Mouse (Mus musculus): ENCODE measurements around the gene Rad54l.

DNA sequence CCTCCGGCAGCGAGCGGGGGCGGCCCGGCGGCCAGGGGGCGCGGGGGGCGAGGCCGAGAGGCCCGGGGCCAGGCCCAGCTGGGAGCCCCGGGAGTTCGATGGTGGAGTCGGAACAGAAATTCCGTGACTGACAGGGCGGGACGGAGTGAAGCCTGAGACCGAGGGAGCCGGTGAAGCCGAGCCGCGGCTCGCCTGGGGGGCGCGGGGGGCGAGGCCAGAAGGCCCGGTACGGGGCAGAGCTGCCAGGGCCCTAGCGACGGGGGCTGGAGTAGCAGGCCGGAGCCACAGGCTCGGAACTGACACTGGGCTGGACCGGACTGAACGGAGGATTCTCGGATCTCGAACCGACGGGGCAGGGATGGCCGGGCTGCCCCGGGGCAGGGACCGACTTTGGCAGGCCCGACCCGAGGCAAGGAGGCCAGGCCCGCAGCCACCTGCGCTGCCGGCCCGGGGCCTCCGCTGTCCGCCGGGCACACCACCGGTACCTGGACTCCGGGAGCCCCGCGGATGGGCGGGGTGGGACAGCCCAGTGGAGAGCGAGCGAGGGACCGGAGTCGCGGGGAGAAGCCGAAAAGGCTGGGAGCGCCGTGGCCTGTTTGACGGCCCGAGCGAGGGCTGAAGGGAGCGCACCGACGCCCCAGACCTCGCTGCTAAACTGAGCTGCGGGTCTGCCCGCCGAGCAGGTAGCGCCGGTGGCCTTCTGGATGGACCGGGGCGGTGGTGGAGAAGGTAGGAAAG is 47.7 kb downstream of the Rad54l start:
- no peak for TF ChIP-seq ZNF384 (IDR thresholded peaks at IDR 0.05; ENCODE audit: low read depth, low read length)
- TF ChIP-seq ZC3H11A (IDR thresholded peaks at IDR 0.05; ENCODE audit: low read depth, low read length) = no peak
- no peak; a peak in 1 of 4 replicates for TF ChIP-seq EP300 (IDR thresholded peaks at IDR 0.05; ENCODE audit: low read depth in 1 of 2, low read length in 2 of 2)
- TF ChIP-seq CTCF (IDR thresholded peaks at IDR 0.05 in 2 of 3, conservative IDR thresholded peaks at IDR 0.05 in 1 of 3; ENCODE audit: control insufficient read depth in 1 of 3, insufficient read depth in 1 of 3, low read depth in 2 of 3, low read length in 3 of 3, poor library complexity in 1 of 3, severe bottlenecking in 1 of 3) = peak in 1 of 3 experiments; percentile 7; a peak in 1 of 6 replicates
- TF ChIP-seq GATA1 (IDR thresholded peaks at IDR 0.05; ENCODE audit: low read depth, low read length) = no peak
- TF ChIP-seq CHD1 (IDR thresholded peaks at IDR 0.05; ENCODE audit: low read depth, low read length) = no peak
- TF ChIP-seq ETS1 (IDR thresholded peaks at IDR 0.05; ENCODE audit: low read depth, low read length) = no peak
- TF ChIP-seq POLR2A (IDR thresholded peaks at IDR 0.05; ENCODE audit: control insufficient read depth in 1 of 2, insufficient read depth in 1 of 2, low read depth in 1 of 2, low read length in 2 of 2, poor library complexity in 1 of 2) = no peak; a peak in 1 of 4 replicates
- TF ChIP-seq CHD2 (IDR thresholded peaks at IDR 0.05; ENCODE audit: low read length) = no peak
- TF ChIP-seq HCFC1 (IDR thresholded peaks at IDR 0.05; ENCODE audit: low read depth, low read length) = no peak
- TF ChIP-seq USF1 (IDR thresholded peaks at IDR 0.05; ENCODE audit: low read depth, low read length) = no peak
- TF ChIP-seq ZMIZ1 (IDR thresholded peaks at IDR 0.05; ENCODE audit: low read depth, low read length) = no peak; the same call in 1 of the 2 replicates
- TF ChIP-seq BHLHE40 (IDR thresholded peaks at IDR 0.05; ENCODE audit: borderline replicate concordance, low read depth, low read length) = no peak
- no peak for TF ChIP-seq USF2 (IDR thresholded peaks at IDR 0.05; ENCODE audit: borderline replicate concordance in 1 of 2, insufficient read depth in 1 of 2, low read depth in 1 of 2, low read length in 2 of 2)

Data from MEL (cell line).